Mouse (Mus musculus) NIH3T3 (cell line): Measurements from ENCODE around the gene Nek9.

Source experiments
- DNase-seq: peaks from one replicate; pipeline ENCODE4 v3.0.0-alpha.2; 2012; ENCODE audit warnings: low read depth

Gene Nek9

DNA sequence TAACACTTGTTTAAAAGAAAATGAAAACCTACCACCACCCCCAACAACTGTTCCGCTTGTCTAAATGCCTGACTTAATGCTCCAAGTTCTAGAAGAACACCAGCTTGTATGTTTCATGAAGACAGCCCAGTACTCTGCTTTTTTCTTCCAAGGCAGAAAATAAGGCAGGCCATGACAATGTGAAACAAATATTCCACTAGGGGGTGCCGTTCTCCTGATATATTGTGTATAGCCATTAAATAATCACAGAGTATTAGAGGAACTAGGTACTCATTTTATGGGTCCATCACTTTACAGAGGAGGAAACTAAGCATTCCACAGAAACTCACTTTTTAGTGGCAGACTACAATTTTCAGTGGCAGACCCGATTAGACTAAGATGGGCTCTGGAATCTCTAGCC, 7.2 kb upstream of the Nek9 start:
- peak; percentile 86 for DNase-seq

GRCm38 (mm10) chr12:85345559-85345958, 6.4 kb upstream of the Nek9 start:
- no peak for DNase-seq

- DNase-seq, result peak; percentile 14
Observed at GRCm38 (mm10) chr12:85344252-85344651, 5.1 kb upstream of the Nek9 start.

GRCm38 (mm10) chr12:85342310-85342709, 3.1 kb upstream of the Nek9 start:
- no peak for DNase-seq

DNA sequence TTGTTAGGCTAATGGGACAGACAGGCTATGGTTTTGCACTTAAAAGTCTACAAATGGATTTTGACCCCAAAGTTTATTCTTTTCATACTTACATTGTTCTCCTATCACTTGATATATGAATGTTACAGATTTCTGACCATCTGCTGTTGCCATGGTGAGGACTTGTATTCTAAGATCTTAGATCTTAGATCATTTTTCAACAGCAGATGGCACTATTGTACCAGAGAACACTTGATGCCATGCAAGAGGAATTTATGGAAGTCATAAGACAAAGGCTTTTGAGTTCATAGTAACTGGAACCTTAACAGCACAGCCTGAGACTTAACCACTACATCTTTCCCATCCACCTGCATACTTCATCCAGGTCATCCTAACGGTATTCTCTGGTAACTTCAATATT, 2.0 kb upstream of the Nek9 start:
- DNase-seq, result peak; percentile 88

- DNase-seq, result peak; percentile 30
Observed at GRCm38 (mm10) chr12:85339947-85340346, 785 bp upstream of the Nek9 start.

DNA sequence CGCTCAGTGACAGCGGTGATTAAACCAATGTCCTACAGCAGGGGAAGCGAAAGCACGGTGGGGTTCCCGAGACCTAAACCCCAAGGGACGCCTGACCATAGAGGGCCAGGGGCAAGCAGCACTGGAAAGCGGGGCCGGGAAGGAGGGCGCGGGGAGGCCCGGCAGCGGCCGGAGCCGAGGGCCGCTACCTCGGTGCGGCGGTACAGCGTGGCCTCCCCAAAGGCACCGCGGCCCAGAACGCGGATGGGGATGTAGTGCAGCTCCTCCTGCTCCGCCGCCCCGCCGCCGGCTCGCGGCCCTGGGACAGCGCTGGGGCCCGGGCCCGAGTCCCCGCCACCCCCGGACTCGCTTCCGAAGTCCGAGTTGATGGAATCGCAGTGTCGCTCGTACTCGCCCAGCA, 347 bp downstream of the Nek9 start:
- DNase-seq, result no peak

GRCm38 (mm10) chr12:85337567-85338311, 1.4 kb downstream of the Nek9 start:
- peak; percentile 69 for DNase-seq

GRCm38 (mm10) chr12:85330153-85330552, 9.0 kb downstream of the Nek9 start:
- DNase-seq, result peak; percentile 74

DNA sequence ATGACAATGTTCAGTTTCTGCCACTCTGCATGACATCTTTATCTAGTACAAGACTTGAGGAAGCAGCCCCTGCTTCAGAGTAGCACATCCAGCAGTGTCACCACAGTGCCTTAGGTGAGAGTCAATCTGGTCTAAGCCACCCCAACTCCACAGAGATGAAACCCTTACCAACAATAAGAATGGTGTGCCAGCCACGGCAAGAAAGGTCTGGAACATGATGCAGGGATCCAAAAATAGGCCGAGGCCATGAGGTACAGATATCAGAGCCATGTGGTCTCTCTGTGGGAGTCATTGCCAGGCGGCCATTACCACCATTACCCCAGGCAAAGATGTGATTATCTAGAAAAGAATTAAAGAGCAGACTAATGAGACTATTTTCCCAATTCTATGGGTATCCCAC, 30.5 kb downstream of the Nek9 start:
- no peak for DNase-seq

GRCm38 (mm10) chr12:85305247-85305892, 33.8 kb downstream of the Nek9 start:
- peak; percentile 97 for DNase-seq

- DNase-seq, result no peak
Observed at GRCm38 (mm10) chr12:85304725-85305124, 34.4 kb downstream of the Nek9 start.

GRCm38 (mm10) chr12:85303256-85303655, 35.9 kb downstream of the Nek9 start:
- DNase-seq, result no peak

DNA sequence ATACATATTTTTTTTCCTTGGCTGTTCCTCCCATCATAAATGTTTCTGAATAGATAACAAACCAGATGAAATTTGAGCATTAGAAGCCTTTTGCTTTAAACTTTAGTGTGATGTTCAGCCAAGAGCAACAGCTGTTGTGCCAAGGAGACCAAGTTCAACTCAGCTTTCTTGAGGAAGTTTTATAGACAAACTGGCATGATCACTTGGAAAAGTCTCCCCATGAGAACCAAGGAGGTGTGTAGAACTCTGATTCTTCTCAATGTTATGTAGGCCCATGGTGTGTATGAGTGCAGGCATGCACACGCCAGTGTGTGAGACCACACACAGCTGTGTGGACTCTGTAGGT, 40.4 kb downstream of the Nek9 start:
- no peak for DNase-seq

- no peak for DNase-seq
Observed at GRCm38 (mm10) chr12:85298127-85298834, 40.9 kb downstream of the Nek9 start.

GRCm38 (mm10) chr12:85297345-85297997, 41.7 kb downstream of the Nek9 start:
- no peak for DNase-seq

- DNase-seq, result no peak
Observed at GRCm38 (mm10) chr12:85296915-85297314, 42.2 kb downstream of the Nek9 start.

- no peak for DNase-seq
Observed at GRCm38 (mm10) chr12:85295506-85295905, 43.7 kb downstream of the Nek9 start.

GRCm38 (mm10) chr12:85292906-85293305, 46.3 kb downstream of the Nek9 start:
- no peak for DNase-seq

DNA sequence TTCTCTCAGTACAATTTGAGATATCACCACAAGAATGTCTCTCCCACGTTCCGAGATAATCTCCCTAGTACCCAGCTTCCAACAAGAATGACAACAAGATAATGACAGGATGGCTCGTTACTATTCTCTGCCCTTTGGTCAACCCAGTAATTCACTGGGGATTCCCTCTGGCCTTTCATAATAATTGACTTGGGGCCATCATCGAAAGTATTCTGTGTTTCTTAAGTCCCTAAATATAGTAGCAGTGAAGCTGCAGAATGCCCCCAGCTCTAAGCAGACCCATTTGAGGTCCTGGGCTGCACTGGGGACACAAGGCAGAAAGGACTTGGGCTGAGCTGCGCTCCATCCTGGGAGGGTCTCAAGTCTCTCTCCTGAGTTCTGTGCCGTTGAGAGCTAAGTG, 46.9 kb downstream of the Nek9 start:
- no peak for DNase-seq

- no peak for DNase-seq
Observed at GRCm38 (mm10) chr12:85291541-85291940, 47.6 kb downstream of the Nek9 start.

DNA sequence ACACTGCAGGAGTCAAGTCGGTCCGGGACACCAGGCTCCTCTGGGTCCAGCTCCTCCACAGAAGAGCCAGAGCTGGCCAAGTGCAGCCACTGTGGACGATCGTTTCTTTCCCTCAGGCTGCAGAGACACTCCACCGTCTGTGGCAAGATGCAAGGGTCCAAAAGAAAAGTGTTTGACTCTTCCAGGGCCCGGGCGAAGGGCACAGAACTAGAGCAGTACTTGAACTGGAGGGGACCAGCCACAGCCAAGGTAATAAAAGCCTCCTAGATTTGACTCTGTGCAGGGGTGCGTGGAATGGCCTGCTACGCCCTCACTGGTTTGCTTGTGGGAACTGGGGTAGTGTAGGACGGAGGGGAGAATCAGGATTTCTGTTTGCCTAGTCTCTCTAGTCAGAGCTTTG, 48.5 kb downstream of the Nek9 start:
- no peak for DNase-seq
